Mouse (Mus musculus): Measurements from ENCODE around the gene Sp1.
A peak's percentile ranks its signal among the peaks of the same experiment; 100 is the strongest.

Sp1 gene

DNA sequence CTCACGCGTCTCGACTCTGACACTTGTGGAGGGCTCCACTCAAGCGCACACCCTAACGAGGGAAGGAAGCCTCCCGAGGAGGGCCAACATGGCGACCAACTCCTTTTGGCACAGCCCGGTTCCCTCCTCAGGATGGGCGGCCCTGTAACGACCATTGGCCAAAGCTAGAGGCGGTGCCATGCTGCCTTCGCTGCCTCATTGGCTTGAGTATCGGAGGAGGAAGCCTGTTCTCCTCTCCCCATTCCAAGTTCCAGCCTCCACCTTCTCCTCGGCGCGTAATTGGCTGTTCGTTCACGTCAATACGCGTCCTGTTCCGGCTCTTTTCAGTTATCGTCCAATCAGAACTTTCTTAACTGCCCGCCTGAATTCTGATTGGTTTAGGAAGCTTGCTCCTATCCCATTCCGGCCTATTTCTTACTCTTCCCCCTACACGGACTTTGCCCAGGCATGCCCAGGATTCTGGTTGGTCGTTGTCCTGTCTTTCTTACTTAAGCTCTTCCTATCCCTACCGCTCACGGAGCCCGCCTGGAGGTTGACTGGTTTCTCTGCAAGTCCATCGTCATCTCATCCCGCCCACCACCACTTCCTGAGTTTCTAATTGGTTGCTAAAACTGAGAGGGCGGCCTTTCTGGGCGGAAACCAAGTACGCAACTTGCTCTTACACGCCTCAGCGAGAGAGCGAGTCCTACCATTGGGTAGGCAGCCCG is at the start of gene Sp1:
Sp1 (plus strand) TSS at position 655 of the 707 bp plus-strand sequence.
- peak; percentile 100 for DNase-seq (ENCODE audit: low spot score in 2 of 2)

DNA sequence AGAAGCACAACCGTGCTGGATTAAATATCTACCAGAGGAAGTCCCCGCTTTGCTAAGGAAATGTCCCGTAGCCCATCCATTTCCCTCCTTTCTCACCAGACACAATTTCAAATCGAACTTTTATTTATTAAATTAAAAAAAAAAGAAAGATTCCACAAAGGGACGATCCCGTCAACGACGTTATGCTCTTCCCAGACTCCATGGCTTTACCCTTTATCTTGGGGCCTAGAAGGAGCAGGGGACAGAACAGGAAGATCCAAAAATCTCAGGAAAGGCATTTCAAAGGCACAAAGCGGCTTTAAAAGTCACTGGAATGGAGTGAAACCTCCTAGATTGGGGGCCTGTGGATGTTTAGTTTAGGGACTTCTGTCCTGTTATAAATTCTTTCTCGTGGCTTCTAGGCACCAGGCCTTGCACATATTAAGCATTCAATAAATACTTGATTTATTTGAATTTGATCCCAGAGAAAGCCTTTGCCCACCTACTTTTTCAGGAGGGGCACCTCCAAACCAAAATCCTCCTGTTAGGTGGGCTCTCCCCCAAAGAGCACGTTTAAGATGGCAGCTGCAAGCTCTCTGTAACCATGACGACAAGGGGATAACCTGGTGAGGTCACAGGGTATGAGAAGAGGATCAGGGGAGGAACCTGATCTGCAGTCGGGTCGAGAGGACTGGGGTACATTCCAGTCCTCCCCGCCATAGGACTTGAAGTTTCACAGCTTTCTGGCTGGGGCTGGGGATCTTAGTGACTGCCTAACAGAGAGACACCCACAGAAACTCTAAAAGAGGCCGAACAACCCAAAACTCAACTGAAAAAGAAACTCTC is 49.2 kb upstream of the Sp1 start:
- no peak for DNase-seq (ENCODE audit: low spot score in 2 of 2)

DNA sequence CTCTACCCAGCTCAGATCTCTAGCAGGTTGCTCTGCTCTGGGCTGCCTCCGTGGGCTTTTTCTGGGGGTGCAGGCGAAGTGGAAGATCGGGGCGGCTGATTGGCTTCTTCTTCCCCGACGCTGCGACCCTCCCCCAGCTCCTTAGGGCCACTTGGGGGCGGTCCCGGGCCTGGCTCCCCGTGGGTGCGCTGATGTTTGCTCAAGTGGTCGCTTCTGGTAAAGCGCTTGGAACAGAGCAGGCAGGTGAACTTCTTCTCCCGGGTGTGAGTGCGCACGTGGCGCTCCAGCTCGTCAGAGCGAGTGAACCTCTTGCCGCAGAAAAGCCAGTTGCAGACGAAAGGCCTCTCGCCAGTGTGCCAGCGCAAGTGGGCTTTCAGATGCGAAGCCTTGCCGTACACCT is 47.8 kb upstream of the Sp1 start:
- DNase-seq (ENCODE audit: low spot score in 2 of 2): no peak

DNA sequence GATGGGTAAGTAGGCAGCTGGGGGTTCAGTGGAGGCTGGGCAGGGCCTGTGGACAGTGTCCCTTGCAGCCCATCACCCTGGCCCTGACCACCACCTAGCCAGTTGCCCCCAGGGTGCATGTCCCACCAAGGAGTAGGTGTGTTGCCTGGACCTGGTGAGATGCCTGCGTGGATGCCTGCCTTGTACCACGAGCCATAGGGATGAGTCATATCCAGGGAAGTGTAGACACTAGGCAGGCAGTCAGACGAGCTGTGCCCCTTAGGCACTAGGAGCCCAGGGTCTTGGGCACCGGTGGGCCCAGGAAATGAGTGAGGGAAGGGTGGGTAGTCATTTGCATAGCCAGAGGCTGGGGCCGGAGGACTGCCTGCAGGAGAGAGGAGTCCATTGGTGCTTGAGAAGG is 47.1 kb upstream of the Sp1 start:
- no peak for DNase-seq (ENCODE audit: low spot score in 2 of 2)

DNA sequence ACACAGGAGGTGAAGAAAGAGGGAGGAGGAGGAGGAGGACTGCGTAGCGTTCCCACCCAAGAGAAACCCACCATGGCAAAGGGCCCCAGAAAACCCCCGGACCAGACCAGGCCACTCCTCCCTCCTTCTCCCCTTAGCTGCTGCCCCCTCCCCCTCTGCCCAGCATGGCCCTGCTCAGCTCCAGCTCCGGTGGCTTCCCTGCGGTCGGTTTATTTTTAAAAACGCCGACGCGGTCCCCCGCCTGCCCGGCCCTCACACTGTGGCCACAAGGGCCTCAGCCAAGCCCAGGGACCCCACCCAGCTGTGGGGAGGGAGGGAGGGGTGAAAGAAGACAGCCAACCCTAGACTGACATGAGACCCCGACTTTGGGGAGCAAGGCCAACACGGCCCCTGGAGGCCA is 43.3 kb upstream of the Sp1 start:
- no peak for DNase-seq (ENCODE audit: low spot score in 2 of 2)

DNA sequence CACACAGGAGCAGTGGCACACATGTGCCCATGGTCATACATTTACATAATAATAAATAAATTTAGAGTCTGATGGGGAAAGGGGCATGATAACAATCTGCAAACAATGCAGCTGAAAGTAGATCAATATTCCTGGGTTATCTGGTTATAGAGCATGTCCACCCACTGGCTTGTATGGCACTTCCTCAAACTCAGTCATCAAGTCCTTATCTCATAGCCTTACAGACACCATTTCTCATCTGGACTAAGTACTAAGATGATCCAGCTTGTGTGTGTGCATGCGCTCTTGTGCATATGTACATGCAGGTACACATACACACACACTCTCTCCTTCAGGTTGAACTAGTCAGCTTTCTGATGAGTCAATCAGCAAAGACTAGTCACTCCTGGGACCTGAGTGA is 41.3 kb upstream of the Sp1 start:
- DNase-seq (ENCODE audit: low spot score in 2 of 2): no peak

DNA sequence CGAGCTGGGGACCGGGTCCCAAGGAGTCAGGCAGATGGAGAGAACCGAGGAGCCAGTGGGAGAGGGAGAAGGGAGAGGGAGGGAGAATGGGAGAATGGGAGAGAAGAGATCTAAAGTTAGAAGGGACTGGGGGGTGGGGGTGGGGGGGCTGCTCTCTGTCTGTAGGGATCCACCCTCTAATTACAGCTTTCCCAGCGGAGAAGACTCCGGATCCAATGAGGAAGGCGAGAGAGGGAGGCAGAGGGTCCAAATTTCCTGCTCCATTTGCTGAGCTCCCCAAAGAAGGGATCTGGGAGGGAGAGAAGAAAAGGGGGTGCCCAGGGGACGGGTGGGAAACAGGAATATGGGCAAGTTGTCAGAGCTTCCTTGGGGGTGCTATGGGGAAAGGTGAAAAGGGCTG is 39.7 kb upstream of the Sp1 start:
- no peak for DNase-seq (ENCODE audit: low spot score in 2 of 2)

DNA sequence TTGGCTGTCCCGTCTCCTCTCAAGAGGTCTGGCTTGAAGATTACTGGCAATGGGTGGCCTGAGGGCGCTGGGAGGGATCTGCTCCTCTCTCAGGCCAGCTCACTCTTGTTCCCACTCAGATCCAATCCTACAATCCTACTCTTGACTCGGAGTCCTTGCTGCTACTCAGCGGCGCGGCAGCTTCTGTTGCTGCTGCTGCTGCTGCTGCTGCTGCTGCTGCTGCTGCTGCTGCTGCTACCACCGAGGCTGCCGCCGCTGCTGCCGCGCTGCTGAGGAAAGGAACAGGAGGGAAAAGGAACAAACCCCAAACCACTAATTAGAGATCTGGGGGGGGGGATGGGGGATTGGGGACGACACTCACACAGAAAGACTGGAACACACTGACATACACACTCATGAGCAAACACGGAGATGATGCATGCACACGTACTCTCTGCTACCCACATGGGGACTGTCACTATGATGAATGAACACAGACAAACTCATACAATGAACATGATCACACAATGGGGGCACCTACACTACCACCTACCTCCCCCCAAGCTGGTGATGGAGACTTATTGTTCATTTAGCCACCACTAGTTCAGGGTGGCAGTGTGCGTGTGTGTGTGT is 39.1 kb upstream of the Sp1 start, which contains the start of gene Sp7:
Sp7 (minus strand) TSS at position 450 of the 612 bp plus-strand sequence.
- no peak for DNase-seq (ENCODE audit: low spot score in 2 of 2)

DNA sequence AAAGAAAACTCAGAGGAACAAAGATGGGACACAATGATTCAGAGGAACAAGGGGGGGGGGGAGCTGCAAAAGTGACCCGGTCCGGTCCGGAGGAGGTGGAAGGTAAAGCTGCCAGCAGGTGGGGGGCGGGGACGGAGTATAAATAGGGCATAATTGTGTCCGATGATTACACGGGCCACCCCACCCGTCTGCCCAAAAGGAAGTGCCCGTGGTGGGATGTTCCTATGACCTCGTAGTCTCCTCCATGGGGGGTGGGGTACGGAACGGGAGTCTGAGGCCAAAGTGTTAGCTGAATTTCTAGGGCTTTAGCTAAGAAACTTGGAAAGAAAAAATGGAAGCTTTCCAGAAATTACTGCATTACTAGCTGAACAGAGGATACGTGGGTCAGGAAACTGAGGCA is 36.0 kb upstream of the Sp1 start:
- DNase-seq (ENCODE audit: low spot score in 2 of 2): no peak

DNA sequence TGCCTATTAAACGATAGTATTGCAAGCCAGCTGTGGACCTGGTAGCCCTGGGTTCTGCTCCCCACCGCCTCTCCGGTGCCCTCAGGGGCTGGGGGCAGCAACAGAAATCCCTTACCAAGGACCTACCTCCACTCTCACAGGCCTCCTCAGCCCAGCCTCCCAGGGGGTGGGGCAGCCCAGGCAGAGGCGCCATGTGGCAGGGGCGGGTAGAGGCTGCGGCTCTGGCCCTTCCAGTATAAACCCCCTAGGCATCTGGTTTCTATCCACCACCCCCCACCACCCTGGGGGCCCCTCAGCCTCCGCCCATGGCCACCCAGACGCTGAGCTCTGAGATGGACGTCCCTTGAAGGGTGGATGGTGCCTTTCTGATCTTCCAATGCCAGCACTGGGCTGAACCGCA is 35.2 kb upstream of the Sp1 start:
- no peak for DNase-seq (ENCODE audit: low spot score in 2 of 2)

DNA sequence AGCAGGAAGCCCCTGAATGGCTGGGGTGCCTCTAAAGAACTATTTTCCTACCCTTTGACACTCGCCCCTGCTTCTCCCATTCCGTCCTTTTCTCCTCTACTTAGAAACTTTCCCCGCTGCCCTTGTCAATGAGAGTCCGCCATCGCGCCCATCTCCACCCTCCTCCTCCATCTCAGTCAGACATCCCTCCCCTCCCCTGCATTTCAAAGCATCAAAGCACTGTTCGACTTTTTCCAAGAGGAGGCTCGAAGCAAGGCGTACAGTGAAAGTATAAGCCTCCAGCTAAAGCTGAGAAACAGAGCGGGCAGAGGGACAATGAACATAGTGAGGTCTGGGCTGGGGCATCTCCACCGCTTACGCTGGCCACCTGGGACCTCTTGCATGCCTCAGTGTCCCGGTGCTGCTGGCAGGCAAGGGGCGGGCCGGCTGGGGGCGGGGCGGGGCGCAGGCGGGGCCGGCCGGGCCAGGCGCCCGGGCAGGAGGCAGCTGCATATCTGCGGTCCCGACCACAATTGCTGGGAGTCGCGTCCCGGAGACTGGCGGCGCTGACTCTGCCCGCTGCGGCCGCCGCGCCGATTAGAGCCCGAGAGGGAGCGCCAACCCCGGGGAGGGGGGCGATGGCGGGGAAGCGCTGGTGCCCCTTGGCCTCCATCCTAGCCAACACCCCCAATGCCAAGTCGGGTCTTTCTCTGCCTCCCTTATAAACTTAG is 29.3 kb upstream of the Sp1 start:
- peak; percentile 39 to 50 for DNase-seq (ENCODE audit: low spot score in 2 of 2)

DNA sequence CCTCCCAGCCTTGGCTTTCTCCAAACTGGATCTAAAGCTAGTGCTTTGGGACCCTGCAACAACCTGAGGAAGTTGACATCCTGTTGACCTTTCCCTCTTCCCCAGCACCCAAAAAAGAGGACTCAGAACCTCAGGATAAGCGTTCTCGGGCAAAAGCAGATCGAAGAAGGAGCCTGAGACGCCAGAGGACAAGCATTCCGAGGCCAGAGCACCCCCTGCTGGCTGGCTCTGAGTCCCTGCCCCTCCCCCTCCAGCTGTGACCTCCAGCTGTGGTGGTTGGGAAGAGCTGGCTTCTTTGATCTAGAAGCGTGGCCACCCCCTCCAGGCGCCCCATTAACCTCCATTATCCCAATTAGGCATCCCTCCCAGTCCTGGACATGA is 28.8 kb upstream of the Sp1 start:
- peak; percentile 73 to 75 for DNase-seq (ENCODE audit: low spot score in 2 of 2)

DNA sequence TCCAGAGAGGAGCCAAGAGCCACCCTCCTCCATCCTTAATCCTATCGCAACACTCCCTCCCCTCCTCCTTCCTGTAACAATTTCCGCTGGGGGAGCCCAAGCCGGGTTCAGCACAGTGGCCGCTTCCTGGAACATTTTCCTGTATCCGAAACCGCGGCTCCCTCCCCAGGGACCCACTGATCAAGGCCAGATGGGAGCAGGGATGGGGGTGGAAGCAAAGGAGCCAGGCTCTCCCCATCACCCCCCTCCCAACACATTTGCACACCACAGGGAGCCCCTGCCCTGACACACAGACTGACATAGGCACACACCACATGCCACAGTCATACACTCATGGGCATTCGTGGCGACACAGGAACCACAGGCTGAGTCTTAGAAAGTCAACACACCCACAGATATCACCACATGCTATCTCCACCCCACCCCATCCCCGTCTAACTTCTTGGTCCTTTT is 28.1 kb upstream of the Sp1 start:
- DNase-seq (ENCODE audit: low spot score in 2 of 2): no peak

DNA sequence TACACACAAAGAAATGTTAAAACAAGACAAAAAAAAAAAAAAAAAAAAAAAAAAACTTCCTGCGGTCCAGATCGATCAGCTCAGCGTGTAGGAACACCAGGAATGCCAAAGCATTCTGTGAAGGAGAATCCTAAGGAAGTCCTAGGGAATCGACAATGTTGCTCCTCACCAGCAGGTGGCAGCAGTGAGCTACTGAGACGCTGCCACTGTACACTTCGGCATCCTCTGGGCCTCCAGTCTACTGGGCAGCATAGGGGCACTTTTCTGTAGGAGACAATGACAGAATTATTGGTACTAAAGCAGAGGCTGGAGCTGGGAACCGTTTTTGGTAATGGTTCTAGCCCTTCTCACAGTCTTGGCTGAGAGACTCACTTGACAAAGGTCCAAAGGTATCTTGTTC is 24.4 kb upstream of the Sp1 start:
- peak; percentile 55 to 63 for DNase-seq (ENCODE audit: low spot score in 2 of 2)

DNA sequence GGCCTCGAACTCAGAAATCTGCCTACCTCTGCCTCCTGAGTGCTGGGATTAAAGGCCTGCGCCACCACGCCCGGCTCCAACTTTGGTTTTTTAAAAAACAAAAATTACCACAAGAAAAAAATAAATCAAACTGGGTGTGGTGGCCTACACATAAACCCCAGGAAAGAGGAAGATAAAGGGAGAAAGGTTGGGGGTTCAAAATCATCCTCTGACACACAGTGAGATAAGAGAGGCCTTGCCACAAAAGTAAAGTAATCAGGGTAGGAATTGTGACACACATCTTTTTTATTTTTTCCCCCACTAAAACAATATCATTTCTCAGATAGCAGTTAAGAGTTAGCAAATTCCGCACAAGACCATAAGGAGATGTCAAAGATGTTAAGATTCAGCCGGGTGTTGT is 22.3 kb upstream of the Sp1 start:
- DNase-seq (ENCODE audit: low spot score in 2 of 2): no peak

DNA sequence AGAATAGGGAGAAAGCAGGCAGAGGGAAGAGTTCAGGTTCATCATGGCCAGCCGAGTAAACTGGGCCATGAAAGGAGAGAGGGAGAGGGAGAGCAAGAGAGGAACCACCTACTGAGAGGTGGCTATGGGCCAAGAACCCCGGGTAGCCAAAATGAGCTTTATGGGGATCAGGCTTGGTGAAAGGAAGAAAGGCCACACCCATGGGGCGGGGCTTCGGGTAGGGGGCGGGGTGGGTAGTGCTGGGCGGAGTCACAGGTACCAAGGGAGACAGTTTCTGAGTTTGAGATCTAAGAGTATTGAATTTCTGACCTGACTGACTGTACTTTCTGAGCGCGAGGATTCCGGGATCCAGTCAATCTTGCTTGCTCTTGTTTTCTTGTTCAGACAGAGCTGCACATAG is 19.3 kb upstream of the Sp1 start:
- DNase-seq (ENCODE audit: low spot score in 2 of 2): no peak

DNA sequence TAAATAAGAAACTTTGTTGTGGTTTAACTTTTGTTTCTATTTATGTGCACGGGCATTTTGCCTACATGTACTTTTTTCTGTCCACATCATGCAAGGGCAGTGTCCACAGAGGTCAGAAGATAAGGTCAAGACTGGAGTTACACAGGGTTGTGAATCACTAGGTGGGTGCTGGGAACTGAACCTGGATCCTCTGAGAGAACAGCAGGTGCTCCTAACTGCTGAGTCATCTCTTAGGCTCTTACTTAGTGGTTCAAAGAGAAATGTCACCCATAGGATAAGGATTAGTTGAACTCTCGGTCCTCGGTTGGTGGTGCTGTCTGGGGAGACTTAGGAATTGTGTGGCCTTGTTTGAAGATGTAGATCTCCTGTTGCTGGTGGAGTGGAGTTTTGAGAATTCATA is 17.0 kb upstream of the Sp1 start:
- no peak for DNase-seq (ENCODE audit: low spot score in 2 of 2)

DNA sequence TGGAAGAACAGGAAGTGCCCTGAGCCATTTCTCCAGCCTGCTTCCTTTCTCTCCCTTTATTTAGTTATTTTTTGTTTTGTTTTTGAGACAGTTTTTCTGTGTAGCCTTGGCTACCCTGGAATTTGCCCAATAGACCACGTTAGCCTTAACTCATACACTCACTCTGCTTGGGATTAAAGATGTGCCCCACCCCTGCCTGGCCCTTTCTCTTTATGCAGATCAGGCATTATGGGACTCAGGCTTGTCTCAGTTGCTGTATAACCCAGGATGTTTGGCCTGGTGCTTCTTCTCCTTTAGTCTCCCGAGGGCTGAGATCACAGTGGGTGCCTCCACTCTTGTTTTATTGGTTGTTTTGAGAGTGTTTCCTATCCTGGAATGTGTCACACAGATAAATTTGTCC is 13.4 kb upstream of the Sp1 start:
- no peak for DNase-seq (ENCODE audit: low spot score in 2 of 2)

DNA sequence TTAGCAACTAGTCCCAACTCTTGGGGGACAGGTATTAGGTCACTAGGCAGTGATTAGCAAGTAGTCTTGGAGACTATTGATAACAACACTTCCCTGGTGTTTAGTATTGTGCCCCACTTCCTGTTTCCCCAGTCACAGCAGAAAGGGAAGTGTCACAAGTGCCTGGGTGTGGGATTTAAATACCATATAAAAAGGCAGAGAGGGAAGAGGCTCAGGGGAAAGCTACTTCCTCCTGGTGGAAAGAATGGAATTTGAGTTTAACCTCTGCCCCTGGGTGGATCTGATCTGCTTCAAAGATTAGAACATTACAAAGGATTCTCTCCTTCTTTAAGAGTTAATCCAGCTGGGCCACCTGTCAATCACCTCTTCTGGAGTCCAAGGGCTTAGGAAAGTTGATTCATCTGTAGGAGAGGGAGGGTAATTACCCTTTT is 12.3 kb upstream of the Sp1 start:
- no peak for DNase-seq (ENCODE audit: low spot score in 2 of 2)

DNA sequence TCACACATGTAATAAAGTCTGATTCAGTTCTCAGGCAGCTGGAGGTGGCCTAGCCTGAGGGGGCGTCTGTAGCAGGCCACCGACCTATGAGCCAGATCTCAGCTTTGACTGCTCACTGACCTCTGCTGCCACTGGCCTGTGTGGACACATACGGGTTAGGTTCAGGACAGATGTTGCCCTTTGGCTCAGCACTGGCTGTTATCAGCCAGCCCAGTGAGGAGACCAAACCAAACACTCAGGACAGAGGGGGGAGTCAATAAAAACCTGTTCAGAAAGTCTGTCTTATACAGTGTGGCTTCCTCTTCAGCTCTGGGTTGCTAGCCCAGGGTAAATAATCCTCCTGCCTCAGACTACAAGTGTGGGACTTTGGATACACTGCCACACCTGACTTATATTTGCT is 10.9 kb upstream of the Sp1 start:
- DNase-seq (ENCODE audit: low spot score in 2 of 2): no peak

DNA sequence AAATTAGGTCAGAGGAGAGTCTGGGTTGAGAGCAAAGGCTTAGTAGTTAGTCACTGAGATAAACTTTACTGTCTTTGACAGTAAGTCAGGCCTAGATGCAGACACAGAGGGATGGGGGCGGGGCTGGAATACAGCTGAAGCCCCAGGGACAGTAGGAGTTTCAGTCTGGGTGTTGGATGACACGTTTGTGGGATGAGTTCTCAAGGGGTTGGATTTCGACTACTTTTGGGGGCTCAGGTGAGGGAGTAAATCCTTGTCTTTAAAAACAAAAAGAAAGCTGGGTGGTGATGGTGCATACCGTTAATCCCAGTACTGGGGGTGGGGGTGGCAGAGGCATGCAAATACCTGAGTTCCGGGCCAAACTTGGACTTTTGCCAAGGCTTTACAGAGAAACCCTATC is 7.3 kb upstream of the Sp1 start:
- DNase-seq (ENCODE audit: low spot score in 2 of 2): peak in 1 of 2 experiments; percentile 24
